Mouse (Mus musculus): ENCODE results near the gene Coro1b. TPM values are rescaled to one million over a fixed set of nuclear protein-coding genes. Genes with fewer than 3 reads are reported as not detected.
A peak's percentile ranks its signal among the peaks of the same experiment; 100 is the strongest.

The Coro1b gene
- total and polyA plus RNA-seq, 2 experiments from 2014 or later = 97.2 to 120 TPM

DNA sequence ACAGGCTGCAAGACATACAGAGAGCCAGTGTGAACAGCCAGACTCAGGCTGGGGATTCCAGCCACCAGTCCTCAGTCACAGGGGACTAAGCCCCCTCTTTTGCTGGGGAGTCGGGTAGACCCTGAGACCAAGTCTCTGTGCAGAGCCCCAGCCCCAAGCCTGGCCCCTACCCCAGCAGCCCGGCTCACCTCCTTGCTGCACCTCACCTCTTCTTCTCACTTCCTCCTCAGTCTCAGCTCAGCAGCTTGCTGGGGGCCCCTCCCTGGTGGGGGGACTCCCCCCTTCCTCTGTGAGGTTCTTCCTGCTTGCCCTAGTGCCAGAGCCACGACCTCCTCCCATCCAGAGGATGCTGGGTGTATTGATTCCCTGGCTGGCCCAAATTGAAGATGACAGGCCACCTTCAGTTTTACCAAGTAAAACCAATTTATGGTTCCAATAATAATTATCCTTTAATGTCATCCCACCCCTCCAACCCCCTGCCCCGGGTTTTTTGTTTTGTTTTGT lies 42.5 kb downstream of the Coro1b start, which contains the start of gene Tbc1d10c:
Gene Tbc1d10c (minus strand): TSS at position 454 of the 504 bp plus-strand sequence.
- peak within 1 kb of the TSS; percentile 93 for H3K27ac ChIP-seq (ENCODE audit: low read depth)
- H3K9me3 ChIP-seq (replicated peaks; ENCODE audit: control insufficient read depth, low read length) = no peaks in the 10 kb centered on the region
- H3K36me3 ChIP-seq (replicated peaks; ENCODE audit: control insufficient read depth, insufficient read depth, low read length) = peaks cover 28% of the 10 kb centered on the region
- ATAC-seq (ENCODE audit: insufficient read depth, low read depth) = no peak
- H3K27me3 ChIP-seq (ENCODE audit: control insufficient read depth, insufficient read depth, low read length) = no peaks in the 10 kb centered on the region
- 65% methylated on average over 4 of the region's 4 CpGs for WGBS
- DNase-seq (ENCODE audit: low spot score) = no peak
- TF ChIP-seq CTCF (IDR thresholded peaks at IDR 0.05; ENCODE audit: low read depth) = no peak
- TF ChIP-seq EP300 (IDR thresholded peaks at IDR 0.05; ENCODE audit: low read depth) = no peak
- H3K4me3 ChIP-seq (ENCODE audit: low read depth, low read length) = peak within 1 kb of the TSS; percentile 91
- peaks cover 34% of the 10 kb centered on the region for H3K4me1 ChIP-seq (ENCODE audit: control insufficient read depth, insufficient read depth)
- peak within 1 kb of the TSS; percentile 92 for H3K9ac ChIP-seq (replicated peaks; ENCODE audit: low read depth, low read length)
- H3K4me2 ChIP-seq (ENCODE audit: low read depth, low read length) = peak within 1 kb of the TSS; percentile 86

DNA sequence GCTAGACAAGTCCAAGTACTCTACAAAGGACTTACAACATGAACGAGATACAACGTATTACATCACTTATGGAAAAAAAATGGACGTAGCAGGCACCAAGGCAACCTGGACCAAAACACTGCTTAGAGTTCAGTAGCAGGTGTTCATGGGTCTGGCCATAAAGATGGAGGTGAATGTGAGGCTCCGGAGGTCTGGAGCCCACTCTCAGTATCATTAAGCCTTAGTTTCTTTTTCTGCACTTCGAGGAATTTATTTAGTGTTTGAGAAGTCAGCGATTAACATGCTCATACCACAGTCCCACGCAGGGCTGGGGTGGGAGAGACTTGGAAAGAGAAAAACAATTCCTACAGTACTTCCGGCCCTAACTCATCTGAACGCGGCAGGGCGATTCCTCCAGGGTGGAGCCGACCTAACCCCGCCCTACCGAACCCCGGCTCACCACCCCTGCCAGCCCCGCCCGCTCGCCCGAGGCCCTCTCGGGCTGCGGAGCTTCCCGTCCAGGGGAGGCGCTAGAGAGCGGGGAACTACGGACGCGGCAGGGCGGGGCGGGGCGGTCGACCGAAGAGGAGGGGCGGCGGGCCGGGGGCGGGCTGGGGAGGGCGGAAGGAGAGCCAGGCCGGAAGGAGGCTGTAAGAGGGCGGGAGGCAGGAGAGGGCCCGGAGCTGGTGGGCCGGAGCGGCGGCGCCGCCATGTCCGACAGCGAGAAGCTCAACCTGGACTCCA lies 43.3 kb downstream of the Coro1b start, which contains the start of gene Ppp1ca:
Gene Ppp1ca (plus strand): TSS at position 538 of the 723 bp plus-strand sequence.
- H3K27me3 ChIP-seq (ENCODE audit: control insufficient read depth, insufficient read depth, low read length) = no peaks in the 10 kb centered on the region
- peak; percentile 90 for ATAC-seq (ENCODE audit: insufficient read depth, low read depth)
- H3K4me1 ChIP-seq (ENCODE audit: control insufficient read depth, insufficient read depth) = peaks cover 27% of the 10 kb centered on the region
- 4% methylated on average over 38 of the region's 47 CpGs for WGBS
- DNase-seq (ENCODE audit: low spot score) = peak; percentile 93
- H3K36me3 ChIP-seq (replicated peaks; ENCODE audit: control insufficient read depth, insufficient read depth, low read length) = peaks cover 36% of the 10 kb centered on the region
- H3K27ac ChIP-seq (ENCODE audit: low read depth) = peak within 1 kb of the TSS; percentile 93
- H3K9ac ChIP-seq (replicated peaks; ENCODE audit: low read depth, low read length) = peak within 1 kb of the TSS; percentile 92
- peak; percentile 44; the same call in 1 of the 2 replicates for TF ChIP-seq EP300 (IDR thresholded peaks at IDR 0.05; ENCODE audit: low read depth)
- peak; percentile 88 for TF ChIP-seq CTCF (IDR thresholded peaks at IDR 0.05; ENCODE audit: low read depth)
- H3K4me3 ChIP-seq (ENCODE audit: low read depth, low read length) = peak within 1 kb of the TSS; percentile 91
- H3K4me2 ChIP-seq (ENCODE audit: low read depth, low read length) = peak within 1 kb of the TSS; percentile 86
- no peaks in the 10 kb centered on the region for H3K9me3 ChIP-seq (replicated peaks; ENCODE audit: control insufficient read depth, low read length)

DNA sequence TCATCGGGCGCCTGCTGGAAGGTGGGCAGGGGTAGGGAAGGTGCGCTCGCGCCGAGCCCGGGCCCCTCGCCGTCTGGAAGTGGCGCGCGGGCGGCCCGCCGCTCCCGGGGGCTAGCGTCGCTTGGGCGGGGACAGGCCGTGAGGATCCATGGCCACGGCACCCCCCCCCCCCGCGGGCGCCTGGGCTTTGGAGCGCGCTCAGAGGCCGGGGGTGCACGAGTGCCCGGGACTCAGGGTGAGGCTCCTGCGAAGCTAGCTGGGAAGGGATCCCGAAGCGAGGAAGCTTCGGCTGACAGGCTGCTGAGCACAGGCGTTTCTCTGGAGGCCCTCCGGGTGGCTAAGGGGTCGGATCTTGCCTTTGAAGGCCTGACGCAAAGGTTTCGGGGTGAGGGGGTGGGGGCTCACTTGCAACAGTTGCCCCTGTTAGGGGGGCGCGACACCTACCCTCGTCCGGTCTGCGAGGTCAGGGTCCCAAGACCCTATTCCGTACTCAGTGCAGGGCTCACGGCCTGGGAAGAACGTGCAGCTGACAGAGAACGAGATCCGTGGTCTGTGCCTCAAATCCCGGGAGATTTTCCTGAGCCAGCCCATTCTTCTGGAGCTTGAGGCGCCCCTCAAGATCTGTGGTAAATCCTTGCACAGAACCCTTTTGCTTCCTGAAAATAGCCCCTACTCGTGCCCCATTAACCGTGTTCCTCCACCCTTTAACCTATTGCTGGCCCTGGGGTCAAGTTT lies 44.0 kb downstream of the Coro1b start:
- WGBS = under 1% methylated on average over 37 of the region's 52 CpGs
- H3K27me3 ChIP-seq (ENCODE audit: control insufficient read depth, insufficient read depth, low read length) = no peaks in the 10 kb centered on the region
- peak overlapping the region; percentile 86 for H3K4me2 ChIP-seq (ENCODE audit: low read depth, low read length)
- H3K27ac ChIP-seq (ENCODE audit: low read depth) = peak overlapping the region; percentile 93
- peak; percentile 45 for ATAC-seq (ENCODE audit: insufficient read depth, low read depth)
- peaks cover 44% of the 10 kb centered on the region for H3K36me3 ChIP-seq (replicated peaks; ENCODE audit: control insufficient read depth, insufficient read depth, low read length)
- TF ChIP-seq CTCF (IDR thresholded peaks at IDR 0.05; ENCODE audit: low read depth) = no peak
- TF ChIP-seq EP300 (IDR thresholded peaks at IDR 0.05; ENCODE audit: low read depth) = no peak
- H3K9me3 ChIP-seq (replicated peaks; ENCODE audit: control insufficient read depth, low read length) = no peaks in the 10 kb centered on the region
- peak overlapping the region; percentile 91 for H3K4me3 ChIP-seq (ENCODE audit: low read depth, low read length)
- peak overlapping the region; percentile 92 for H3K9ac ChIP-seq (replicated peaks; ENCODE audit: low read depth, low read length)
- peaks cover 20% of the 10 kb centered on the region for H3K4me1 ChIP-seq (ENCODE audit: control insufficient read depth, insufficient read depth)
- no peak for DNase-seq (ENCODE audit: low spot score)

DNA sequence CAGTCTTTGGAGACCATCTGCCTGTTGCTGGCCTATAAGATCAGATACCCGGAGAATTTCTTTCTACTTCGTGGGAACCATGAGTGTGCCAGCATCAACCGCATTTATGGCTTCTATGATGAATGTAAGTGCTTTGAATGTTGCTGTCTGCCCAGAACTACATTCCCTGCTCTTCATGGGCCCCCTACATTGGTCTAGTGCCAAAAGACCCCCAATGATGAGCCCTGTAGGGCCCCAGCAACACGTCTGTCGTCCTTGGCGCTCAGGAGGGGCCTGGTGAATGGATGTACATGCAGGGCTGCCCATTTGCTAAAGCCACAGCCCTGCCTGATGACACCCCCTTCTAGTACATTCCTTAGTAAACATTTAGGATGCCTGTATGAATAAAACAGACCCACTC lies 44.7 kb downstream of the Coro1b start:
- H3K27ac ChIP-seq (ENCODE audit: low read depth) = peak overlapping the region; percentile 93

DNA sequence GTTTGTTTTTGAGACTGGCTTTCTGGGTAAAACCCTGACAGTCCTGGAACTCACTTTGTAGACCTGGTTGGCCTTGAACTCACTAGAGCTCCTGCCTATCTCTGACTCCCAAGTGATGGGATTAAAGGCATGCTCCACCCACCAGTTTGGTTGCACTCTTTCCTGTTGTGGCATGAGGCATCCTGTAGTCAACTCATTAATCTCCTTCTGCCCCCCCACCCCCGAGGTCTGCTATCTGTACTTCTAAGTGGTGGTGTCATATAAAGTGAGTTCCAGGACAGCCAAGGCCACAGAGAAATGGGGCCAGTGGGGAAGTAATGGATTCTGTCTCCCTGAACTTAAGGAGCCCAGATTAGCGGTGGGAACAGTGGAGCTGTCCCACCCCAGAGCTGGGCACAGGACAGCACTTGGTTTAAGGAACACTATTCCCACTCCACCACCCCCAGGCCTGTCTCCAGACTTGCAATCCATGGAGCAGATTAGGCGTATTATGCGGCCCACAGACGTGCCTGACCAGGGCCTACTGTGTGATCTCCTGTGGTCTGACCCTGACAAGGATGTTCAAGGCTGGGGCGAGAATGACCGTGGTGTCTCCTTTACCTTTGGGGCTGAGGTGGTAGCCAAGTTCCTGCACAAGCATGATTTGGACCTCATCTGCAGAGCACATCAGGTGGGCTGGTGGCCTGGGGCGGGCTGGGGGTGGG lies 45.8 kb downstream of the Coro1b start:
- TF ChIP-seq CTCF (IDR thresholded peaks at IDR 0.05; ENCODE audit: low read depth) (no peak), EP300 (IDR thresholded peaks at IDR 0.05; ENCODE audit: low read depth) (no peak)
- 74% methylated on average over 8 of the region's 8 CpGs for WGBS
- H3K4me2 ChIP-seq (ENCODE audit: low read depth, low read length) = no peak overlapping the region
- no peak overlapping the region for H3K27ac ChIP-seq (ENCODE audit: low read depth)
- H3K9me3 ChIP-seq (replicated peaks; ENCODE audit: control insufficient read depth, low read length) = no peaks in the 10 kb centered on the region
- H3K4me3 ChIP-seq (ENCODE audit: low read depth, low read length) = no peak overlapping the region
- H3K4me1 ChIP-seq (ENCODE audit: control insufficient read depth, insufficient read depth) = peaks cover 15% of the 10 kb centered on the region
- ATAC-seq (ENCODE audit: insufficient read depth, low read depth) (no peak), DNase-seq (ENCODE audit: low spot score) (no peak)
- H3K9ac ChIP-seq (replicated peaks; ENCODE audit: low read depth, low read length) = no peak overlapping the region
- H3K27me3 ChIP-seq (ENCODE audit: control insufficient read depth, insufficient read depth, low read length) = no peaks in the 10 kb centered on the region
- H3K36me3 ChIP-seq (replicated peaks; ENCODE audit: control insufficient read depth, insufficient read depth, low read length) = peaks cover 53% of the 10 kb centered on the region

More for the DNA sequence above, 44.7 kb downstream of the Coro1b start:
- Histone ChIP-seq H3K36me3 (replicated peaks; ENCODE audit: control insufficient read depth, insufficient read depth, low read length) (peaks cover 47% of the 10 kb centered on the region), H3K9me3 (replicated peaks; ENCODE audit: control insufficient read depth, low read length) (no peaks in the 10 kb centered on the region), H3K9ac (replicated peaks; ENCODE audit: low read depth, low read length) (peak overlapping the region; percentile 92), H3K4me3 (ENCODE audit: low read depth, low read length) (peak overlapping the region; percentile 91), H3K4me1 (ENCODE audit: control insufficient read depth, insufficient read depth) (peaks cover 15% of the 10 kb centered on the region), H3K4me2 (ENCODE audit: low read depth, low read length) (peak overlapping the region; percentile 86), H3K27me3 (ENCODE audit: control insufficient read depth, insufficient read depth, low read length) (no peaks in the 10 kb centered on the region)
- ATAC-seq (ENCODE audit: insufficient read depth, low read depth) (no peak), DNase-seq (ENCODE audit: low spot score) (no peak)
- TF ChIP-seq CTCF (IDR thresholded peaks at IDR 0.05; ENCODE audit: low read depth) (no peak), EP300 (IDR thresholded peaks at IDR 0.05; ENCODE audit: low read depth) (no peak)
- WGBS = 49% methylated on average over 6 of the region's 6 CpGs
